Mouse (Mus musculus) heart, adult 2 months (tissue): ENCODE measurements around the gene Scamp4. TPM values are rescaled to one million over a fixed set of nuclear protein-coding genes. Genes with fewer than 3 reads are reported as not detected.
A peak's percentile ranks its signal among the peaks of the same experiment; 100 is the strongest.

Source experiments
- DNase-seq, 2 experiments: peaks; one replicate each; pipeline ENCODE4 v3.0.0; 2021
- H3K27ac ChIP-seq: fragments of 200-600 bp; 2 replicates; pipeline ENCODE4 v1.8.1; 2022
- H3K27me3 ChIP-seq: fragments of 200-500 bp; 2 replicates; pipeline ENCODE4 v1.6.1; 2012; ENCODE audit warnings: mild to moderate bottlenecking, low read length, inconsistent platforms, mixed read lengths; ENCODE audit not compliant: control insufficient read depth, insufficient read depth
- H3K36me3 ChIP-seq: fragments of 200-500 bp; 2 replicates; pipeline ENCODE4 v1.6.1; 2012; ENCODE audit warnings: low read length, inconsistent platforms; ENCODE audit not compliant: control insufficient read depth, insufficient read depth
- H3K4me1 ChIP-seq: fragments of 200-500 bp; 2 replicates; pipeline ENCODE4 v1.6.1; 2011; ENCODE audit warnings: low read length; ENCODE audit not compliant: control insufficient read depth, insufficient read depth
- H3K4me3 ChIP-seq: fragments of 200-600 bp; 2 replicates; pipeline ENCODE4 v1.8.1; 2022
- H3K79me2 ChIP-seq: fragments of 200-500 bp; replicated peaks from 2 replicates; pipeline ENCODE4 v1.6.1; 2012; ENCODE audit warnings: mild to moderate bottlenecking, inconsistent platforms, low read length, moderate library complexity, mixed read lengths; ENCODE audit not compliant: control insufficient read depth, insufficient read depth
- H3K9ac ChIP-seq: fragments of 200-500 bp; 2 replicates; pipeline ENCODE4 v1.6.1; 2012; ENCODE audit warnings: low read depth, mild to moderate bottlenecking, control low read depth, inconsistent platforms, low read length, mixed read lengths
- CTCF ChIP-seq: fragments of 200-600 bp; IDR thresholded peaks from 2 replicates; pipeline ENCODE4 v1.8.1; 2022; ENCODE audit warnings: antibody characterized with exemption, mild to moderate bottlenecking, moderate library complexity
- EP300 ChIP-seq: fragments of 200-500 bp; IDR thresholded peaks from 2 replicates; pipeline ENCODE4 v1.6.1; 2011; ENCODE audit warnings: low read depth, low read length, control low read depth; ENCODE audit not compliant: insufficient read depth
- POLR2A ChIP-seq: fragments of 200-500 bp; IDR thresholded peaks from 2 replicates; pipeline ENCODE4 v1.6.1; 2011; ENCODE audit warnings: mild to moderate bottlenecking, low read depth, low read length, control low read depth; ENCODE audit not compliant: insufficient read depth
- WGBS: fragments of 180-500 bp; shearing (Covaris S2); methylation state at CpG from one replicate; pipeline ENCODE4 v1.1.7; 2018; 5-methylcytosine and 5-hydroxymethylcytosine counted together
- intact Hi-C: fragments of 180-260 bp; cut with DNase I; formaldehyde crosslinking; loops from one replicate; pipeline ENCODE4 v1.15.1; 2025
- polyA plus RNA-seq: library from polyadenylated mRNA; depleted of rRNA; stranded (reverse); fragments of >200 nt; gene quantifications from 2 replicates; pipeline ENCODE4 v1.2.3, GENCODE M21; 2012
- total RNA-seq, 2 experiments: library from RNA; stranded (reverse); gene quantifications; 2 replicates each; pipeline ENCODE4 v1.2.3; 2021

Scamp4 gene
- total and polyA plus RNA-seq, 3 experiments: 20.8 to 58.9 (median 26.9) TPM

DNA sequence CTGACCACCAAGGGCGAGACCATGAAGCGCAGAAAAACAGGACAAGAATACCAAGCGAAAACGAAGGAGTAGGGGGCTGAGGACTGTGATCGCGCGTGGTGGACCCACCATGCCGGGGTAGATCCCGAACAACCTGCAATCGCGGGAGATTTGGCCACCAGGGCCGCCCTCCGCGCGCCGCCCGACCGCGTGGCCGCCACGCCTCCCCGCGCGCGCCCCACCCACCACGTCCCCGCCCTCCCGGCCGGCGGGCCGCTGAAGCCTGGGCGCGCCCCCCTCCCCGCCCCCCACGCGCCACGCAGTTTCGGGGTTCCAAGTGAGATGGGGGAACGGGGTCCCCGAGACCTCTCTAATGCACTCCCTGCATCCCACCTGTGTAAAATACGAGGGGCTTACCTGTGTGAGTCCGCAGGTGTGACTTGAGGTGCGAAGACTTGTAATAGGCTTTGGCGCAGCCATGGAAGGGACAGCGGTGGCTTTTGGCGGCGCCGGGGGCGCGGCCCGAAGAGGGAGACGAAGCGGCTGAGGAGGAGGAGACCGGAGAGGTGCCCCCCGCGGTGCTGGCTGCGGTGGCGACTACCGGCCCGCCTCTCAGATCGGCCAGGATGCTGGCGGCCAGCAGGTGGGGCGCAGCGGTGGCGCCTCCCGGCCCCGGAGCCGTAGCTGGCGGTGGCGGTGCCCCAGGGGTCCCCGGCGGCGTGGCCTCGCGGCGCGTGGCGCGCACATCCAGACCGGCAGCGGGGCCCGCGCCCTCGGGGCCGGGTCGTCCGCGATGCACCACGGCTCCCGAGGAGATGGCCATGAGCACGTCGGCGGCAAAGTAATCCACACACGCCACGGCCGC, 26.1 kb upstream of the Scamp4 start:
- intact Hi-C loops: loop anchor here (2.0 kb wide), 1 partner anchor 46 kb away; the partner anchor contains the start of gene Csnk1g2
- H3K27ac ChIP-seq: peak overlapping the region; percentile 89
- H3K4me1 ChIP-seq: peaks cover 7% of the 10 kb centered on the region
- H3K36me3 ChIP-seq: no peaks in the 10 kb centered on the region
- peak overlapping the region; percentile 98 for H3K9ac ChIP-seq
- no peaks in the 10 kb centered on the region for H3K27me3 ChIP-seq
- H3K79me2 ChIP-seq: peaks cover 2% of the 10 kb centered on the region; the same call in 1 of the 2 replicates
- DNase-seq: peak; percentile 71 to 78
- peak overlapping the region; percentile 84 for H3K4me3 ChIP-seq
- TF ChIP-seq POLR2A (no peak), EP300 (no peak), CTCF (peak; percentile 24)
- WGBS: under 1% methylated on average over 95 of the region's 96 CpGs

DNA sequence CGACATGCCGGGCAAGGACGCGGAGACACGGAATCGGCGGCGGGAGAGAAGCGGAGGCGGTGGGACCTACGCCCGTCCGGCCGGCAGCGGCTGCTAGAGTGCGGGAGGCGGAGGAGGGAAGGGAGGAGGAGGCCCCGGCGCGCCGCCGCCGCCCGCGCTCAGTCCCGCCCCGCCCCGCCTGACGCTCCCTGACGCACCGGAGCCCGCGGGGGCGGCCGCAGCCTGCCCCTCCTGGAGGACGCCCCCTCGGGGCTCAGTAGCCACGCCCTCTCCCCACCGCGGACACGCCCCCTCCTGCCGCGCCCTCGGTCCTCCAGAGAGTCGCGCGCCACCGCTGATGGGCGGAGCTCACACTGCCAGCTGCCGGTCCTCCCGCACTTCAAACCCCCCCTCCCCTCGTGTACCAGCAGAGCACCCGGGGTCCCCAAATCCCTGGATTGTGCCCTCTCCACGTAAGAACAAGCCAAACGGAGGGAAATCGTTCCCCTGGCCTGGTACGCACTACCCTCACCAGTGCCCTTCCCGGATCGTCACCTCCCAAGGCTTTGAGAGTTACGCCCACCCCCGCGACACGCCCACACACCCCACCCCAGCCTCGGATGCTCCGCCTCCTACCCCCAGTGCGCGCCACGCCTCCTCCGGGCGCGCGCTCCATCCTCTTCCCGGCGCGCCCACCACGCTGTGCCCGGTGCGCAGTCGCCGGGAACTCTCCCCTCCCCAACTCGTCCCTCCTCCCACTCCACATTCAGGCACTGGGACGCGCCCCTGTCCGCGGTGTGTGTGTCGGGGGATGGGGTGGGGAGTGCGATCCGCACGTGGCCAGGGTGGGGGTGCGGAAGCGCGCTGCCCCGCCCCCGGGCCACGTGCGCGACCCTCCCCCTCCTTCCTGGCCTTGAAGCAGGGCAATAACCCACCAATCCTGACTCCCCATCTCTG, 25.2 kb upstream of the Scamp4 start, which contains the start of gene Klf16:
Klf16 (minus strand) TSS at position 127 of the 936 bp plus-strand sequence.
- Histone ChIP-seq H3K9ac (peak within 1 kb of the TSS; percentile 98), H3K27me3 (no peaks in the 10 kb centered on the region), H3K36me3 (no peaks in the 10 kb centered on the region), H3K27ac (peak within 1 kb of the TSS; percentile 89), H3K79me2 (peaks cover 2% of the 10 kb centered on the region; the same call in 1 of the 2 replicates), H3K4me1 (peaks cover 6% of the 10 kb centered on the region), H3K4me3 (peak within 1 kb of the TSS; percentile 84)
- intact Hi-C loops: loop anchor here (2.0 kb wide), 3 partner anchors 25 to 81 kb away; partner anchors contain the start of genes Adat3, Csnk1g2 and Scamp4
- peak; percentile 99 for DNase-seq
- TF ChIP-seq EP300 (peak; percentile 57; the same call in 1 of the 2 replicates), POLR2A (peak; percentile 89), CTCF (no peak)
- under 1% methylated on average over 87 of the region's 97 CpGs for WGBS

DNA sequence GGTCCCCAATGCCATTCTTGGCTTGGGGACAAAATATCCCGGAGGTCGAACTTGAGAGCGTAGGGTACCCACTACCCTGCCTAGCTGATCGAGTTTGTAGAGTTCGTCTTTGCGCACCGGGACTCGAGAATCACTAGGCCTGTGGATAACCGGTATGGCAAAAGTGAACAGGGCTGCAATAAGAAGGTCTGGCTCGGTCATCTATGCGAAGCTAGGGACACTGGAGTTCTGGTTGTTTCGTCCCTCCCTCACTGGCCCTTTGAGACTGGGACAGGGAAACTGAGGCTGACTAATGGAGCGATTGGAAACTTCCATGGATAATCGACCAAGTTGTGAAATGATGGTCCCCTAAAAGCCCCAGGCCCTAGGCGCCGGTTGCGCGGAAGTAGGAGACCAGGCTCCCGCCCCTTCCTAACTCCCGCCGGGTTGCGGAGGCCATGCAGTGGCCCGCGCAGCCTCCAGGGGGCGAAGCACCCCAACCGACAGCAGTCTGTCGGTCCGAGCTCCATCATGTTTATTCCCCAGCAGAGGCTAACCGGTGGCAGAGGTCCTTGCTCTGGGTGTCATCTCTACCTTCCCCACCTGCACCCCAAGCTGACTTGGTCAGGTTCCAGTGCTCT, 24.4 kb upstream of the Scamp4 start:
- H3K36me3 ChIP-seq: no peaks in the 10 kb centered on the region
- H3K27ac ChIP-seq: peak overlapping the region; percentile 89
- H3K4me3 ChIP-seq: peak overlapping the region; percentile 84
- peak overlapping the region; percentile 36 for H3K9ac ChIP-seq
- no peaks in the 10 kb centered on the region for H3K27me3 ChIP-seq
- peaks cover 2% of the 10 kb centered on the region; the same call in 1 of the 2 replicates for H3K79me2 ChIP-seq
- DNase-seq: peak; percentile 87 to 89
- intact Hi-C loops: loop anchor here (2.0 kb wide), 2 partner anchors 25 to 81 kb away; partner anchors contain the start of genes Adat3 and Scamp4
- H3K4me1 ChIP-seq: peaks cover 6% of the 10 kb centered on the region
- TF ChIP-seq CTCF (peak; percentile 88), EP300 (peak; percentile 36; the same call in 1 of the 2 replicates), POLR2A (peak; percentile 62)
- under 1% methylated on average over 29 of the region's 29 CpGs for WGBS

DNA sequence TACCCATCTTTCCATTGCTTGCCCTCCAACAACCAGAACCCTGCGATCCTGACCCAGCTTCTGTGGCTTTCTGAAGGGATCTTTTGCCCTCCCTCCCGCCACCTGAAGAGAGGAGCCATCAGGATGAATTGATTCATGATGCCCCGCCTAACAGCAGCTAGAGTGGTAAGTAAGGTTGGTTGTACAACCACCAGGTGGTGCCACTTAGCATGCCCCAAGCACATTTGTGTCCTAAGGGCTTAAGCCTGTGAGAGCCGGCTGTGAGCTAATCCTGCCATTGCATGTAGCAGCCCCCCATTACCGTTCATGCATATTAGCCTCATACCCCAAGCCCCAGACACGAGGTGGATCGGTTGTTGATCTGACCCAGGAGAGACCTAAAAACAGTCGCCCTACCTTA, 23.8 kb upstream of the Scamp4 start:
- no peak for TF ChIP-seq EP300
- TF ChIP-seq CTCF: peak; percentile 51
- TF ChIP-seq POLR2A: no peak
- intact Hi-C loops: loop anchor here (2.0 kb wide), 2 partner anchors 24 to 80 kb away; partner anchors contain the start of genes Adat3 and Scamp4
- H3K36me3 ChIP-seq: no peaks in the 10 kb centered on the region
- peak in 1 of 2 experiments; percentile 65 for DNase-seq
- peak overlapping the region; percentile 89 for H3K27ac ChIP-seq
- H3K27me3 ChIP-seq: no peaks in the 10 kb centered on the region
- 12% methylated on average over 8 of the region's 8 CpGs for WGBS
- H3K4me1 ChIP-seq: peaks cover 7% of the 10 kb centered on the region
- peaks cover 2% of the 10 kb centered on the region; the same call in 1 of the 2 replicates for H3K79me2 ChIP-seq
- H3K4me3 ChIP-seq: peak overlapping the region; percentile 84; the same call in 1 of the 2 replicates
- H3K9ac ChIP-seq: no peak overlapping the region; the same call in 1 of the 2 replicates

DNA sequence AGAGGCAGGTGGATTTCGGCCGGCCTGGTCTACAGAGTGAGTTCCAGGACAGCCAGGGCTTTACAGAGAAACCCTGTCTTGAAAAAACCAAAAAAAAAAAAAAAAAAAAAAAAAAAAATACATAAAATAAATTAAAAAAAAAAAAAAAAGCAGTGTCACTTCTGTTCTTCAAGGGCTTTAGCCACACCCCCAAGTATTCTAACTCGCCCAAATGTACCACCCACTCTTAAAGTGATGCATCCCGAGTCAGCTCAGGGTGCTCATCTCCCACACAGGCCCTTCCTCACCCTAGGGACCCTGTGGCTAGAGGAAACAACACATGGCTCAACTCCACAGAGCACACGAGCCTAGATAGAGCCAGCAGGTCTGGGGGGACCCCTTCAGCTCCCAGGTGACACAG, 19.6 kb upstream of the Scamp4 start:
- H3K27ac ChIP-seq: no peak overlapping the region
- intact Hi-C loops: no loop called here
- H3K36me3 ChIP-seq: no peaks in the 10 kb centered on the region
- TF ChIP-seq POLR2A (no peak), CTCF (no peak), EP300 (no peak)
- H3K4me1 ChIP-seq: peaks cover 17% of the 10 kb centered on the region
- no peaks in the 10 kb centered on the region for H3K27me3 ChIP-seq
- DNase-seq: no peak
- H3K79me2 ChIP-seq: peaks cover 4% of the 10 kb centered on the region; the same call in 1 of the 2 replicates
- no peak overlapping the region for H3K4me3 ChIP-seq
- no peak overlapping the region for H3K9ac ChIP-seq
- WGBS: 71% methylated on average over 5 of the region's 5 CpGs
